Comparison of ENCODE assay signal across 9 mouse cellular contexts in the genomic region with DNA sequence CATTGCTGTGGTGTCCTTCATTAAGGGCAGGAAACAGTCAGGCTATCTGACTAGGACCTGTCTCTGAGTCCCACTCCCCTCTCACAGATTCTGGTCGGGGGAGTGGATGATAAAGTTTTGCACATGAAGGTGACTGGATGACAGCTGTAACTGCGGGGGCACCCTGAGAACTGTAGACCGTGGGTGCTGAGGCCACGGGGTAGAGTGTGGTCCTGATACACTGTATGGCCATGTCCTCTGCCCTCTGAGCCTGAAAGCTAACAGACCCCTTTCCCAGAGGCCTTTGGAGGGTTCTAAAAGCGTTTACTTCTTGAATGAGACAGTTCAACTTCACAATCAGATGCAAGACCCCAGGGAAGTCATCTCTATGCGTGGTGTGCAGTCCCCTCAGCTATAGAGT.
DNase-seq lines count a peak whose midpoint lies in the region; ATAC-seq lines count a peak whose summit lies in the region.
"Had no signal": no experiment of that assay in that cellular context is flagged by ENCODE, and none has a peak within 500 bp of the region (broad histone marks: within the 10 kb centered on the region; RNA-seq: fewer than 3 reads in every experiment).

No protein-coding gene starts in this region.

- no peak overlapping the region for H3K4me3 ChIP-seq in embryonic facial prominence, embryonic 13.5 days
- no peak overlapping the region for H3K4me3 ChIP-seq in forebrain, embryonic 15.5 days
- H3K4me3 ChIP-seq in limb, embryonic 10.5 days: 0 out of 2 replicates have a peak overlapping the region, but pooled peaks have one; percentile 14
- no peak overlapping the region for H3K4me3 ChIP-seq in neural tube, embryonic 12.5 days
- H3K4me3 ChIP-seq: gastrocnemius, adult 2 months had no signal

- no peak for DNase-seq in limb, embryonic 10.5 days (ENCODE audit: low spot score)
- DNase-seq in testis, postnatal 10 days (ENCODE audit: low spot score): no peak
- DNase-seq in right cerebral cortex, postnatal 36 days (ENCODE audit: low spot score in 2 of 2): no peak
- DNase-seq in Muller cell, postnatal 12 days (ENCODE audit: inconsistent ontology term): no peak
- DNase-seq: gastrocnemius, adult 2 months; thymus, postnatal 4 days had no signal

- no peaks in the 10 kb centered on the region for H3K9me3 ChIP-seq in embryonic facial prominence, embryonic 13.5 days
- no peaks in the 10 kb centered on the region for H3K9me3 ChIP-seq in forebrain, embryonic 15.5 days
- H3K9me3 ChIP-seq in limb, embryonic 10.5 days (replicated peaks): no peaks in the 10 kb centered on the region
- no peaks in the 10 kb centered on the region for H3K9me3 ChIP-seq in neural tube, embryonic 12.5 days

- ATAC-seq in embryonic facial prominence, embryonic 13.5 days (ENCODE audit: insufficient number of reproducible peaks, insufficient read depth, low FRiP score, low TSS enrichment, low read depth): no peak
- peak; percentile 24; the same call in 1 of the 2 replicates for ATAC-seq in forebrain, embryonic 15.5 days (replicated peaks)
- peak; percentile 39 for ATAC-seq in neural tube, embryonic 12.5 days (ENCODE audit: low FRiP score, low read depth)

- no peak overlapping the region for H3K27ac ChIP-seq in embryonic facial prominence, embryonic 13.5 days
- peak overlapping the region; percentile 21 for H3K27ac ChIP-seq in forebrain, embryonic 15.5 days (replicated peaks)
- H3K27ac ChIP-seq in limb, embryonic 10.5 days: peak overlapping the region; percentile 47; the same call in 1 of the 2 replicates
- peak overlapping the region; percentile 23; the same call in 1 of the 2 replicates for H3K27ac ChIP-seq in neural tube, embryonic 12.5 days
- H3K27ac ChIP-seq: gastrocnemius, adult 2 months had no signal

- WGBS in embryonic facial prominence, embryonic 13.5 days: 63% methylated on average over 6 of the region's 6 CpGs
- 18% methylated on average over 6 of the region's 6 CpGs for WGBS in forebrain, embryonic 15.5 days
- WGBS in limb, embryonic 10.5 days: 77% methylated on average over 6 of the region's 6 CpGs
- 52% methylated on average over 6 of the region's 6 CpGs for WGBS in neural tube, embryonic 12.5 days

- 0 out of 2 replicates have a peak overlapping the region, but pooled peaks have one; percentile 3 for H3K9ac ChIP-seq in embryonic facial prominence, embryonic 13.5 days
- no peak overlapping the region; the same call in 1 of the 2 replicates for H3K9ac ChIP-seq in forebrain, embryonic 15.5 days (replicated peaks)
- no peak overlapping the region for H3K9ac ChIP-seq in neural tube, embryonic 12.5 days

- H3K4me2 ChIP-seq in embryonic facial prominence, embryonic 13.5 days: no peak overlapping the region
- H3K4me2 ChIP-seq in forebrain, embryonic 15.5 days (replicated peaks): no peak overlapping the region
- H3K4me2 ChIP-seq in neural tube, embryonic 12.5 days (replicated peaks): peak overlapping the region; percentile 2

- H3K36me3 ChIP-seq in embryonic facial prominence, embryonic 13.5 days: no peaks in the 10 kb centered on the region
- no peaks in the 10 kb centered on the region for H3K36me3 ChIP-seq in forebrain, embryonic 15.5 days
- H3K36me3 ChIP-seq in limb, embryonic 10.5 days: no peaks in the 10 kb centered on the region
- H3K36me3 ChIP-seq in neural tube, embryonic 12.5 days: no peaks in the 10 kb centered on the region

- H3K4me1 ChIP-seq in embryonic facial prominence, embryonic 13.5 days: peaks cover 9% of the 10 kb centered on the region
- peaks cover 28% of the 10 kb centered on the region for H3K4me1 ChIP-seq in forebrain, embryonic 15.5 days
- peaks cover 22% of the 10 kb centered on the region for H3K4me1 ChIP-seq in limb, embryonic 10.5 days
- peaks cover 20% of the 10 kb centered on the region for H3K4me1 ChIP-seq in neural tube, embryonic 12.5 days

- peaks cover 5% of the 10 kb centered on the region; the same call in 1 of the 2 replicates for H3K27me3 ChIP-seq in embryonic facial prominence, embryonic 13.5 days
- H3K27me3 ChIP-seq in forebrain, embryonic 15.5 days: no peaks in the 10 kb centered on the region
- peaks cover 9% of the 10 kb centered on the region; the same call in 1 of the 2 replicates for H3K27me3 ChIP-seq in limb, embryonic 10.5 days (ENCODE audit: low read depth, poor library complexity, severe bottlenecking)
- no peaks in the 10 kb centered on the region for H3K27me3 ChIP-seq in neural tube, embryonic 12.5 days (replicated peaks)
